Mouse (Mus musculus) lung, embryonic 15.5 days (tissue): Measurements from ENCODE around the gene Scaf4. TPM values are rescaled to one million over a fixed set of nuclear protein-coding genes. Genes with fewer than 3 reads are reported as not detected.
A peak's percentile ranks its signal among the peaks of the same experiment; 100 is the strongest.

Experiments used
- ATAC-seq: fragments of 200-750 bp; cut with Nextera tagmentation; 2 replicates; pipeline ENCODE4 v1.8.0; 2017; ENCODE audit warnings: moderate number of reproducible peaks, borderline replicate concordance; ENCODE audit not compliant: low FRiP score, low TSS enrichment; ENCODE audit errors: extremely low read depth
- H3K27ac ChIP-seq: fragments of 300-500 bp; sonication (generic); 2 replicates; pipeline ENCODE4 v1.5.1; 2015; ENCODE audit warnings: moderate library complexity, mild to moderate bottlenecking, inconsistent platforms
- H3K27me3 ChIP-seq: fragments of 300-500 bp; sonication (generic); 2 replicates; pipeline ENCODE4 v1.6.1; 2015; ENCODE audit warnings: inconsistent platforms
- H3K36me3 ChIP-seq: fragments of 300-500 bp; sonication (generic); 2 replicates; pipeline ENCODE4 v1.6.1; 2015; ENCODE audit warnings: inconsistent platforms
- H3K4me1 ChIP-seq: fragments of 300-500 bp; sonication (generic); 2 replicates; pipeline ENCODE4 v1.6.1; 2015; ENCODE audit warnings: inconsistent platforms
- H3K4me2 ChIP-seq: fragments of 300-500 bp; sonication (generic); 2 replicates; pipeline ENCODE4 v1.6.1; 2015; ENCODE audit warnings: inconsistent platforms, mild to moderate bottlenecking, moderate library complexity
- H3K4me3 ChIP-seq: fragments of 300-500 bp; sonication (generic); 2 replicates; pipeline ENCODE4 v1.5.1; 2015; ENCODE audit warnings: mild to moderate bottlenecking, inconsistent platforms
- H3K9ac ChIP-seq: fragments of 300-500 bp; sonication (generic); 2 replicates; pipeline ENCODE4 v1.6.1; 2015; ENCODE audit warnings: inconsistent platforms
- H3K9me3 ChIP-seq: fragments of 300-500 bp; sonication (generic); 2 replicates; pipeline ENCODE4 v1.6.1; 2016; ENCODE audit warnings: inconsistent platforms
- WGBS: fragments of 180-500 bp; shearing (Covaris S2); methylation state at CpG from one replicate; pipeline ENCODE4 v1.1.7; 2015; 5-methylcytosine and 5-hydroxymethylcytosine counted together
- polyA plus RNA-seq: library from polyadenylated mRNA; unstranded; fragments of >200 nt; fragmentation: Nextera tagmentation; extraction: Ambion mirVana; gene quantifications from 2 replicates; pipeline ENCODE4 v1.2.1, GENCODE M21; 2015

Gene Scaf4
- polyA plus RNA-seq, 1 experiment from 2014 or later = 25.7 TPM

DNA sequence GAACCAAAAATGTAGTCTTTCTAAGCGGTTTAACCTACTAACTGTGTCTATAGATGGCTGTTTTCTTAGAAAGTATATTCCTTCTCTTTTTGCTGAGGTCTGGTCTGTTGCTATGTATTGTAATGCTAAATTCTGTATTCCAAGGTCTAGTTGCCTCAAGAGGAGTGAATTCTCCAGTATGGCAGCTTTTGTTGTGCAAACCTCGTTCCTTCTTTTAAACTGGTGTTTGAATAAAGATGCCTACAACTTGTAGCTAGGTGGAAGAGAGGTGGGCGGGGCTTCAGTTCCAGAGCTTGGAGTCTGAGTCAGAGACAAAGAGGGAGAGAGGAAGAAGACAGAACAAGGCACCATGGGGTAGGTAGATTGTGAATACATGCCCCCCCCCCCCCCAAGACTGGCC is 25.5 kb upstream of the Scaf4 start:
- 58% methylated on average over 3 of the region's 3 CpGs for WGBS
- no peak overlapping the region for H3K9ac ChIP-seq
- no peak for ATAC-seq

DNA sequence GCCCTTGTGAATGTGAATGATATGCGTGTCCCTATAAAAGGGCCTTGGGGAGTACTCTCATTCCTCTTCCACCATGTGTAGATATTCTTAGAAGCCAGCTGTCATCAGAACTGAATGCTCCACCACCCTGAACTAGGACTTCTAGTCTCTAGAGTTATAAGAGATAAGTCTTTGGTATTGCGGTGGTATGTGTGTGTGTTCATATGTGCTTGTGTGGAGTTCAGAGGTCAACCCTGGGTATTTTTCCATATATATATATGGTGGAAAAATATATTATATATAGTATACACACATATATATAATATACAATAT is 19.6 kb upstream of the Scaf4 start:
- no peaks in the 10 kb centered on the region for H3K9me3 ChIP-seq
- no peak for ATAC-seq
- H3K4me3 ChIP-seq = no peak overlapping the region
- peaks cover 6% of the 10 kb centered on the region; the same call in 1 of the 2 replicates for H3K27me3 ChIP-seq
- no peak overlapping the region for H3K9ac ChIP-seq
- no peaks in the 10 kb centered on the region for H3K4me1 ChIP-seq
- H3K27ac ChIP-seq = no peak overlapping the region
- WGBS = 78% methylated on average over 2 of the region's 2 CpGs
- H3K36me3 ChIP-seq = no peaks in the 10 kb centered on the region
- H3K4me2 ChIP-seq = no peak overlapping the region

More for the DNA sequence above, 25.5 kb upstream of the Scaf4 start:
- Histone ChIP-seq H3K36me3 (no peaks in the 10 kb centered on the region), H3K4me1 (0 out of 2 replicates have a peak, but pooled peaks cover 3% of the 10 kb centered on the region), H3K9me3 (no peaks in the 10 kb centered on the region), H3K27ac (no peak overlapping the region), H3K27me3 (no peaks in the 10 kb centered on the region), H3K4me3 (no peak overlapping the region), H3K4me2 (no peak overlapping the region)

DNA sequence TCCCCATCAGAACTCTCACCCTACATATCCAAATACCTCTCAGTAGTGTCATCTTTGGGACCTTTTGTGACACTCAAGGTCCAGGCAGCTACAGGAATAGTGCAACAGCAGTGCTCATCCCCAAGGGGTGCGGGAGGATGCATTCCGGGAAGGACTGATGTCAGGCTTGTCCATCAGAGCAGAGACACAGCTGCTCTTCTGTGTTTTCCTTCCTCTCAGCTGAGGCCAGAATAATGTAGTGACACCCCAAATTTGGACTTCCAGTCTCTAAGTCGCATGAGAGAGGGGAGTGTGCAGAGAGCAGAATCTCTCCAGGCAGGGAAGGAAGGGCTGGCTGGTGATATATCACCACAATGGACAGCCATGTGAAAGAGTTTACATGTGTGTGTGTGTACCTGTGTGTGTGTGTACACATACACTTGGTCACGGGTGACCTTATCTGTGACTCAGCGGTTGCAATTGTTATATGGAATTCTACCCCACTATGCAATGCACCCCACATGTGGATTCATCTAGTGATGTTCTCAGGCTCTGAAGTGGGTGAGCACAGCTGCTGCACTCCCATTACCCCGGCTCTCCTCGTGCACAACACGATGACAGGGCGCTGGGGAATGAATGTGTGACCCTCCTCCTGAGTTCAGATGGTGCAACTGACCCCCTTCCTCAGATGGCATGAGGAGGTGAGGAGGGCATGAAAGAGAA is 19.1 kb upstream of the Scaf4 start:
- Histone ChIP-seq H3K9me3 (no peaks in the 10 kb centered on the region), H3K4me1 (no peaks in the 10 kb centered on the region), H3K36me3 (no peaks in the 10 kb centered on the region), H3K4me3 (no peak overlapping the region), H3K4me2 (no peak overlapping the region), H3K9ac (no peak overlapping the region), H3K27ac (no peak overlapping the region), H3K27me3 (peaks cover 11% of the 10 kb centered on the region; the same call in 1 of the 2 replicates)
- ATAC-seq = no peak
- 69% methylated on average over 9 of the region's 9 CpGs for WGBS

DNA sequence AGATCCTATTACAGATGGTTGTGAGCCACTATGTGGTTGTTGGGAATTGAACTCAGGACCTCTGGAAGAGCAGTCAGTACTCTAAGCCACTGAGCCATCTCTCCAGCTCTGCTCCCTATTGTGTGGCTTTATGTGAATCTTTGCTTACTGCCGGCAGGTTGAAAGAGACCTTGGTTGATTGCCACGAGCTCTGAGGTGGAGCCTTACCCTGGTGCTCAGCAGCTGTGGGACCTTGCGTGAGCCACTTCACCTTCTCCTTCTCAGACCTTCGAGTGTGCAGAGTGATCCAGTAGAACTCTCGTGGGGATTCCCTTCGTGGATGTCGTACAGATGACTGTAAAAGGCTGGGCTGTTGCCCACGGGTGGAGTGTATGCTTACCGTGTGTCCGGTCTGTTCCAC is 17.4 kb upstream of the Scaf4 start:
- no peak overlapping the region for H3K9ac ChIP-seq
- peaks cover 13% of the 10 kb centered on the region; the same call in 1 of the 2 replicates for H3K27me3 ChIP-seq
- H3K4me3 ChIP-seq = no peak overlapping the region
- H3K4me1 ChIP-seq = no peaks in the 10 kb centered on the region
- H3K9me3 ChIP-seq = no peaks in the 10 kb centered on the region
- no peak overlapping the region for H3K27ac ChIP-seq
- ATAC-seq = no peak
- H3K36me3 ChIP-seq = no peaks in the 10 kb centered on the region
- 71% methylated on average over 10 of the region's 10 CpGs for WGBS
- H3K4me2 ChIP-seq = no peak overlapping the region

DNA sequence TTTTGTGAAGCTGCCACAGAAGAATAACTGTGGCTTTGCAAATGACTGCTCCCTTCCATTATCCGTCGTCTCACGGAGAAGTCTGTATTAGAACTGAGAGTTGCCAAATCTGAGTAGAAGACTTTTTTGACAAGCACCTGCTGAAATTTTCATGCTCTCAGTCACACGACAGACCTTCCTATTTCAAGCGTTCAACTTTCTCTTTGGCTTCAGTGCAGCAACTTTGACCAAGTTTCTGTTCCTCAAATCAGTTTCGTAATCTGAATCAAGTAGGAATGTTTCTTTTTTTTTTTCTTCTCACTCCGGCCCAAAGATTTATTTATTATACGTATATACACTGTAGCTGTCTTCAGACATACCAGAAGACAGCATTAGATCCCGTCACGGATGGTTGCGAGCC is 16.6 kb upstream of the Scaf4 start:
- Histone ChIP-seq H3K27ac (no peak overlapping the region), H3K36me3 (no peaks in the 10 kb centered on the region), H3K4me2 (no peak overlapping the region), H3K4me3 (no peak overlapping the region), H3K27me3 (peaks cover 13% of the 10 kb centered on the region; the same call in 1 of the 2 replicates), H3K9me3 (no peaks in the 10 kb centered on the region), H3K4me1 (no peaks in the 10 kb centered on the region), H3K9ac (no peak overlapping the region)
- 74% methylated on average over 11 of the region's 11 CpGs for WGBS
- ATAC-seq = no peak

DNA sequence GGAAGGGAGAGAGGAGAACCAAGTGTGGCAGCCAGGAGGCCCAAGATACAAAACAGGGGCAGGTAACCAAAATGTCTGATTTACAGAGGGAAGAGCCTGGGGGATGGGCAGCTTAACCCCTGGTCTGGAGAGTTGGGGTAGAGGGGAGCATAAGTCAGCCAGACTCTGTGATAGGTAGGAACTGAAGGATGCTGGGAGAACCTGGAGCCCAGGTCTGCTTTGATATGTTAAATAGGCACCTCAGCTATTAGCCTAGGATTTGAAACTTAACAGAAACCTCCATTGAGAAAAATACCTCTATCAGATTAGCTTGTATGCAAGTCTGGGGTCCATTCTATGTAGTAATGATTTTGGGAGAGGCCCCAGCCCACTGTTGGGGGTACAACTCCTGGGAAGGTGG is 15.3 kb upstream of the Scaf4 start:
- no peak overlapping the region for H3K27ac ChIP-seq
- no peak overlapping the region for H3K4me3 ChIP-seq
- no peaks in the 10 kb centered on the region for H3K36me3 ChIP-seq
- no peak for ATAC-seq
- no peak overlapping the region for H3K9ac ChIP-seq
- H3K4me2 ChIP-seq = no peak overlapping the region
- peaks cover 13% of the 10 kb centered on the region; the same call in 1 of the 2 replicates for H3K27me3 ChIP-seq
- H3K9me3 ChIP-seq = no peaks in the 10 kb centered on the region
- no peaks in the 10 kb centered on the region for H3K4me1 ChIP-seq

DNA sequence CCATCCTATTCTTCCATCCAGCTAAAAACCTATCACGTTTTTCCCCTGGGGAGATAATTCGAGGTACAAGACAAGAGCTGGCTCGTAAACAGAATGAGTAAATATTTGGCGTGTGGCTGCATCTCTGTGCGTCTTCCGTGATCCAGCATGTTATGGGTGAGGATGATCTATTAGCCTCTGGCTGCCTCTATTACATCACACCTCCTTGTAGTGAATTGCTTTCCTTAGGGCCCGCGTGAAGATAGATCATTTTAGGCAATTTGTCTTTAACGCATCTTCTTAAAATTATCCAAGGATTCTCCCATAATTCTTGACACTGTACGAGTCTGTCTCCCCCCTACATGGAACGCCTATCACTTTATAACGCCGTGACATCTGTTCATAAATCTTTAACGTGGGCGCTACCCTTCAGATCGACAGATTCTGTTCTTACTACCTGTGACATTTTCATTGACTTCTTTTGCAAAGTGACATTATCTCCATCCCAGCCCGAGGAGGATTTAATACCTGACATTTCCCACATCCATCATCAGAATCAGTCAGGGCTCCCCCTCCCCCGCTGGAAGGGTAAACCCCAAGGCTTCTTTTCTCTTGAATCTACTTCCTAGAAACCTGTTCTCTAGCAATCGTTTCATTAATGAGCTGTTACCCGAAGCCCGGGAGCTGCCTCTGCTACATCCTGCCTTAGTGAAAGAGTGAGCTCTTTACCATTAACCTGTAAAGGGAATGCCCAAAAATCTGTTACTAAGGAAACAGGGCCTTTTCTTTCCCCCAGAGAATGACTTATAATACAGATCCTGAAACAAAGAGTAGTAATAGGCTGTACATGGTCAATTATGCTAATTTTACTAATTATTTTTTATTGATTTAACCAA is 14.4 kb upstream of the Scaf4 start:
- Histone ChIP-seq H3K4me1 (no peaks in the 10 kb centered on the region), H3K4me2 (peak overlapping the region; percentile 11; the same call in 1 of the 2 replicates), H3K9ac (no peak overlapping the region), H3K36me3 (no peaks in the 10 kb centered on the region), H3K4me3 (no peak overlapping the region), H3K27me3 (peaks cover 13% of the 10 kb centered on the region; the same call in 1 of the 2 replicates), H3K9me3 (no peaks in the 10 kb centered on the region), H3K27ac (no peak overlapping the region)
- 11% methylated on average over 21 of the region's 21 CpGs for WGBS
- ATAC-seq = no peak

DNA sequence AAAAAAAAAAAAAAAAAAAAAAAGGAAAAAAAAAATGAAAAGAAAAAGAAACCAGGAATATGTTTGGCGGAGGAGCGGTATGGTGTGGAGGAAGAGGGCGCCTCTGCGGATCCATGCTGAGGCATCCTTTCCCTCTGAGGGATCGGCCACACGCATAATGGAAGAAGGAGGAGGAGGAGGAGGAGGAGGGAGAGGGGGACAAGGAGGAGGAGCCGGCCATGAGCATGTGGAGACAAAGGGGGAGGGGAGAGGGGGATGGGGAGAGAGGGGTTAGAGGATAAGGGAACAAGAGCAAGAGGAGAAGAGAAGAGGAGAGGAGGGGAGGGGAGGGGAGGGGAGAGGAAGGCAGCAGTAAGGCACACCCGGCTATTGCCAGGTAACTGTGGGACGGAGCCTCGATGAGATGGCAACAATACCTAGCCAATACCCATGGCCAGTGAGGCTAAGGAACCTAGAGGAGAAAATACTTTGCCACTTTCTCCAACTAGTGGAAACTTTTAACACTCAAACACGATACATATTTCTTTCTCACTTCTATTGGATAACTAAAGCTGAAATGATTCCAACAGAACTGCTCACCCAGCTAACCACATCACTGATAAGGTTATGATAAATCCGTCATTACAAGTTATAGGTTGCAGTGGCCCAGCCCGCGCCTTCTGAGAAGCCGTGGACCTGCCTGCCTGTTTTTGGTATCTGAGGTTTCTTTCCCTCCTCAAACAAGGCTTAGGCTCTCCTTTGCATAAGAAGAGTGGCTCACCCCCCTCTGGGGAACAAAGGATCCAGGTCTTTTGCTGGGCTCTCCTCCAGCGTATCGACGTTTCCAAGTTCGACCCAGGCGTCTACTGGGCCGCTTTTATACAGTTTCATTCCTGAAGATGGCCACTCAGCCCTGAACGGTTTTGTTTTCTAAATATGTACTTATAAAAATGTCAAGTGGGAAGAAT is 13.4 kb upstream of the Scaf4 start:
- no peak overlapping the region for H3K4me3 ChIP-seq
- H3K4me2 ChIP-seq = peak overlapping the region; percentile 11; the same call in 1 of the 2 replicates

DNA sequence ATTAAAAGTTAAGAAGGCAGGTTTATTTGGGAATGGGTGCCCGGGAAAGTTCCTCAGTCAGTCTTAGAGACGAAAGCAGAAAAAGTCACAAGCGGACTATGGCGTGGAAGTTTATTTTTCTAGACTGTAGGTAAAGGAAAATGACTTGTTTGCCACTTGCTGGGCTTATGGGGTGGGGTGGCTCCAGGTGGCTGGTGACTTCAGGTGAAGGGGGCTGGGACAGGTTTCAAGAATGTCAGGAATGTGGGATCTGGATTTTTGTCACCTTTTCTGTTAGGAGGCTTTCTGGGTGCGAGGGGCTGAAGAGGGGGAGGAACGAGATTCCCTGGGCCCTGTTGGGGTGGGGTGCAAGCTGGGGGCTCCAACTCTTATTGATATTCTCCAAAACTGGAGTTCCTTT is 7.4 kb upstream of the Scaf4 start:
- Histone ChIP-seq H3K36me3 (no peaks in the 10 kb centered on the region), H3K4me3 (no peak overlapping the region), H3K9ac (no peak overlapping the region), H3K4me2 (peak overlapping the region; percentile 37), H3K27ac (peak overlapping the region; percentile 51; the same call in 1 of the 2 replicates), H3K27me3 (no peaks in the 10 kb centered on the region), H3K4me1 (no peaks in the 10 kb centered on the region), H3K9me3 (no peaks in the 10 kb centered on the region)
- 0 out of 2 replicates have a peak, but pooled peaks have one; percentile 42 for ATAC-seq
- WGBS = 19% methylated on average over 6 of the region's 6 CpGs

More for the DNA sequence above, 13.4 kb upstream of the Scaf4 start:
- no peak for ATAC-seq
- 28% methylated on average over 21 of the region's 22 CpGs for WGBS
- Histone ChIP-seq H3K9ac (no peak overlapping the region), H3K36me3 (no peaks in the 10 kb centered on the region), H3K9me3 (no peaks in the 10 kb centered on the region), H3K4me1 (no peaks in the 10 kb centered on the region), H3K27ac (no peak overlapping the region), H3K27me3 (peaks cover 13% of the 10 kb centered on the region; the same call in 1 of the 2 replicates)

DNA sequence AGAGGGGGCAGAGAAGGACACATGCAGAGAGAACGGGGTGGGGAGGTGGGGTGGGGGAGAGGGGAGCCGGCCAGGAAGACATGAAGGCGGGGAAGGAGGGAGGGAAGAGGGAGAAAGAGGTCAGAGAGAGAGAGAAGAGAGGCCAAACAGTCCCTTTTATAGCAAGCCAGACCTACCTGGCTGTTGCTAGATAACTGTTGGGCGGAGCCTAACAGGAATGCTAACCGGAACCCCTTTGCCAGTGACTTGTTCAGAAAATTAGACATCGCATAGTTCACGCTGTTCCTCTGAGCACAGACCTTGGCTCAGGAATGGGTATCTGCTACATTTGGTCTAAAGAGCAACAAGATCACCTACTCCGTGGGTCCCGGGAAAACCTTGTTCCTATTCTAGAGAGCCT is 6.7 kb upstream of the Scaf4 start:
- ATAC-seq = no peak
- peak overlapping the region; percentile 51 for H3K27ac ChIP-seq
- WGBS = 36% methylated on average over 9 of the region's 9 CpGs

DNA sequence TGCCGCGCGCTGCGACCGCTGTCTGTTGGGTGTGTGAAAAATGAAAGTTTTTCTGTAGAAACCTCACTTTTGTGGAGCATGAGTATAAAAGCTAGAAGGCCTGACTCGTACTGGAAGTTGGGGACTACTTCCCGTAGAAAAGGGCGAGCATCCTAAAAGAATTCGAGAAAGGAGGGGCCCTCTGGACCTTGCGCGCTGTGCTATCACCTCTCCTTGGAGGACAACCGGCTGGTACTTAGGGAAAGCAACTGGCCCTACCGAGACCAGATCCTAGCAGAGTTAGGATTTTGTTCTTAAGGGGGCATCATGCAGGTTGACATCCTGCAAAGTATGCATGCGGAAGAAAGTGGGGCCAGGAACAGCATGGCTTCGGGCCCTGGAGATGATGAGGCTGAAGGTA is 613 bp upstream of the Scaf4 start:
- Histone ChIP-seq H3K4me3 (peak overlapping the region; percentile 99), H3K9me3 (no peaks in the 10 kb centered on the region), H3K4me2 (peak overlapping the region; percentile 70), H3K27me3 (no peaks in the 10 kb centered on the region), H3K9ac (peak overlapping the region; percentile 46), H3K4me1 (peaks cover 41% of the 10 kb centered on the region), H3K36me3 (no peaks in the 10 kb centered on the region), H3K27ac (peak overlapping the region; percentile 62)
- 5% methylated on average over 15 of the region's 15 CpGs for WGBS
- no peak for ATAC-seq

More for the DNA sequence above, 6.7 kb upstream of the Scaf4 start:
- H3K36me3 ChIP-seq = no peaks in the 10 kb centered on the region
- peak overlapping the region; percentile 37 for H3K4me2 ChIP-seq
- H3K9me3 ChIP-seq = no peaks in the 10 kb centered on the region
- H3K4me1 ChIP-seq = no peaks in the 10 kb centered on the region
- H3K27me3 ChIP-seq = no peaks in the 10 kb centered on the region
- H3K4me3 ChIP-seq = peak overlapping the region; percentile 10; the same call in 1 of the 2 replicates
- no peak overlapping the region for H3K9ac ChIP-seq
